Mouse (Mus musculus): Measurements from ENCODE around the gene Dlg1.

DNA sequence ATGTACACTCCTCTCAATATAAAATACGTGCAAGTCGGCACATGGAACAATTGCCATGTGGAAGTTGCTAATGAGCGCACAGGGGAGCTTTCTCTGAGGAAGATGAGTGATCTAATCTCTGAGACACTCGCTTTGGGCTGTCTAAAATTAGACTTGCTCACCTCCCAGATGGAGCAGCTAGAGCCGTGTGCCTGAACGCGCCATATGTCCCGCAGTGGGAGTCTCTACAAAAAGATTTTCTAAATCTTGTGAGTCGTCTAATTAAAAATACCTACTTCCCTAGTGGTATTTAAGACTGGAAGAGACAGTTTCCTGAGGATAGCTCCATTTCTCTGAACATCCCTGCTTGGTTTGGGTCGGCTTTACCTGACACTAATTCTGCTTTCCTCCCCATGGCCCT lies 213.1 kb downstream of the Dlg1 start:
- TF ChIP-seq HCFC1 (IDR thresholded peaks at IDR 0.05; ENCODE audit: borderline replicate concordance, insufficient read depth, low read length): no peak
- no peak for TF ChIP-seq ZC3H11A (IDR thresholded peaks at IDR 0.05; ENCODE audit: borderline replicate concordance, low read depth, low read length)
- TF ChIP-seq MAFK (IDR thresholded peaks at IDR 0.05; ENCODE audit: insufficient read depth, low read depth, low read length): no peak

Measured in ES-E14 (cell line).